Mouse (Mus musculus) hindbrain, embryonic 14.5 days (tissue): Measurements from ENCODE around the gene Pop7. TPM values are rescaled to one million over a fixed set of nuclear protein-coding genes. Genes with fewer than 3 reads are reported as not detected.

Experiments used
- ATAC-seq: fragments of 200-750 bp; cut with Nextera tagmentation; 2 replicates; pipeline ENCODE4 v1.8.0; 2017; ENCODE audit warnings: moderate number of reproducible peaks, mild to moderate bottlenecking, moderate TSS enrichment, moderate library complexity; ENCODE audit not compliant: low FRiP score
- DNase-seq: peaks from one replicate; pipeline ENCODE4 v3.0.0-alpha.2; 2015; ENCODE audit warnings: low spot score
- H3K27ac ChIP-seq: fragments of 300-500 bp; sonication (generic); 2 replicates; pipeline ENCODE4 v1.5.1; 2014; ENCODE audit warnings: mild to moderate bottlenecking, moderate library complexity
- H3K27me3 ChIP-seq: fragments of 300-500 bp; sonication (generic); 2 replicates; pipeline ENCODE4 v1.6.1; 2014; ENCODE audit warnings: mild to moderate bottlenecking, low read length, mixed read lengths; ENCODE audit not compliant: control insufficient read depth, insufficient read depth
- H3K36me3 ChIP-seq: fragments of 300-500 bp; sonication (generic); replicated peaks from 2 replicates; pipeline ENCODE4 v1.6.1; 2014; ENCODE audit not compliant: control insufficient read depth, insufficient read depth
- H3K4me1 ChIP-seq: fragments of 300-500 bp; sonication (generic); replicated peaks from 2 replicates; pipeline ENCODE4 v1.6.1; 2014; ENCODE audit warnings: antibody characterized with exemption, low read length, mixed read lengths; ENCODE audit not compliant: control insufficient read depth, insufficient read depth
- H3K4me2 ChIP-seq: fragments of 300-500 bp; sonication (generic); replicated peaks from 2 replicates; pipeline ENCODE4 v1.6.1; 2014; ENCODE audit warnings: mild to moderate bottlenecking, moderate library complexity
- H3K4me3 ChIP-seq: fragments of 300-500 bp; sonication (generic); replicated peaks from 2 replicates; pipeline ENCODE4 v1.5.1; 2014; ENCODE audit warnings: mild to moderate bottlenecking, low read length
- H3K9ac ChIP-seq: fragments of 300-500 bp; sonication (generic); 2 replicates; pipeline ENCODE4 v1.6.1; 2014
- H3K9me3 ChIP-seq: fragments of 300-500 bp; sonication (generic); 2 replicates; pipeline ENCODE4 v1.6.1; 2016; ENCODE audit warnings: low read length; ENCODE audit not compliant: control insufficient read depth
- WGBS: fragments of 180-500 bp; shearing (Covaris S2); extraction: QIAGEN DNeasy Blood & Tissue Kit; methylation state at CpG from one replicate; pipeline ENCODE4 v1.1.7; 2014; 5-methylcytosine and 5-hydroxymethylcytosine counted together
- polyA plus RNA-seq: library from polyadenylated mRNA; unstranded; fragments of >200 nt; fragmentation: Nextera tagmentation; extraction: Ambion mirVana; gene quantifications from 2 replicates; pipeline ENCODE4 v1.2.1, GENCODE M21; 2014

The Pop7 gene
- polyA plus RNA-seq, 1 experiment from 2014 or later, result 87.3 TPM

DNA sequence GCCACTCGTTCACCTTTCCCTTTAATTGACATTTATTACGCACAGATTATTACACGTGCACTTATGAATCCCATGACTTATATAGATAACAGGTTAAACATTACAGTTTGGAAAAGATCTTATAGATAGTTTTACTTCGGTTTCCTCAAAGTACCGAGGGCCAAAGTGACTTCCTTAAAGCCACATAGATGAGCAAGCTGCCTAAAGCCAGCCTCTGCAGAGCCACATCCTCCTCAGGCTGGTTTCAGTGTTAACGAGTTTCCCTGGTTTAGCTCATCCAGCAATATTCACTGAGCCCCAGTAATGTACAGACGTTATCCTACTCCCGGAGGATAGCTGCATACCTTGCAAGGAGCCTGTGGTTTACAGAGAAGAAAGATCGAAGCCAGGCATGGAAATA is 33.0 kb upstream of the Pop7 start:
- H3K4me3 ChIP-seq, result no peak overlapping the region
- H3K36me3 ChIP-seq, result 0 out of 2 replicates have a peak, but pooled peaks cover under 1% of the 10 kb centered on the region
- no peak for DNase-seq
- peaks cover under 1% of the 10 kb centered on the region; the same call in 1 of the 2 replicates for H3K4me1 ChIP-seq
- H3K27me3 ChIP-seq, result no peaks in the 10 kb centered on the region
- H3K4me2 ChIP-seq, result no peak overlapping the region
- no peak for ATAC-seq
- H3K9me3 ChIP-seq, result no peaks in the 10 kb centered on the region
- WGBS, result 85% methylated on average over 9 of the region's 9 CpGs
- H3K9ac ChIP-seq, result no peak overlapping the region
- H3K27ac ChIP-seq, result no peak overlapping the region

DNA sequence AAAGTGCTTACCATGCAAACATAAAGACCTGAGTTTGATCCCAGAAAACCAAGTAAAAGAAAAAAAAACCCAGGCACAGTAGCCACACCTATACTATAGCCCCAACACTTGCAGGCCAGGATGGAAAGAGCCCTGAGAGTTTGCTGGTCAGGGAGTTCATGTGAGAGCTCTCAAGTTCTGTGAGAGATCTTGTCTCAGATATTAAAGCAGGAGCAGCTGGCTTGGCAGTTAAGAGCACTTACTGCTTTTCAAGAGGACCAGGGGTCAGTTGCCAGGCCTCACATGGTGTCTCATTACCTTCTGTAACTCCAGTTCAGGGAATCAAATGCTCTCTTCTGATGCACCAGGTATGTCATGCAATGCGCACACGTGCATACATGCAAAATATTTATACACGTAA is 32.4 kb upstream of the Pop7 start:
- ATAC-seq, result no peak
- 94% methylated on average over 3 of the region's 3 CpGs for WGBS

DNA sequence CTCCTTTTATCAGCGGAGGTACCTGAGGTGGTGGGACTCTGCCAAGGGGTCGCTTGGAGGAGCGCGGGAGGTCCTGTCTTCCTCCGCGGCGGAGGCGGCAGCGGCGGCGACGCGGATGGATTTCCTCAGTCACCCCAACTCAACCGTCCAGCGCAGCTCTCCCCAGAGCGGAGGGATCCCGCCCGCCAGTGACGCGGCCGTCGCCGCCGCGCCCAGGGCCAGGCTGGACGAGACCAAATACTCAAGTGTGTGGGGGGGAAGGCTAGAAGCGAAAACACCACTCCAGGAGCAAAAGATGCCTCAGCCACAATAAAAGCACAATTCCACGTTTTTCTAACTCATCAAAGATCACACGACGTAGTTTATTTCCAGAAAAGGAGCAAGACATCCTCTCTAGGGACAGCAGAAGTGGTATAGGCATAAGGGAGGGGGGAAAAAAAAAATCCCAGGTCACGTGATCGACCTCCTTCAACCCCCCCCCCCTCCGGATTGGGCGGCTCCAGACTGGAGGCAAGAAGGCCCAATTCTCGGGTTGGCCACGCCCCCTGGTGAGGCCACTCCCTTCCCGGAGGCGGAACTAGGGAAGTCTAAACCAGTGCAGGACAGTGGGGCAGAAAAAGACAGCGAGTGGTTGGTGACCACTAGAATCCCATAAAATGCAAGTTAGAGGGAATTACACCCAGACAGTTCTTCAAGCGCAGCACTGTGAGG is 31.0 kb upstream of the Pop7 start, which contains the start of the genes Epo and Gnb2:
Gene Epo (minus strand): TSS at position 126 of the 711 bp plus-strand sequence.
Gene Gnb2 (minus strand): TSS at position 394 of the 711 bp plus-strand sequence.
- Histone ChIP-seq H3K36me3 (peaks cover 21% of the 10 kb centered on the region), H3K4me1 (peaks cover 9% of the 10 kb centered on the region; the same call in 1 of the 2 replicates), H3K4me3 (peak within 1 kb of the TSS; percentile 61), H3K9ac (peak within 1 kb of the TSS; percentile 87), H3K27me3 (no peaks in the 10 kb centered on the region), H3K4me2 (peak within 1 kb of the TSS; percentile 88), H3K27ac (peak within 1 kb of the TSS; percentile 96), H3K9me3 (no peaks in the 10 kb centered on the region)
- ATAC-seq (peak; percentile 72), DNase-seq (peak; percentile 97)
- WGBS, result under 1% methylated on average over 39 of the region's 40 CpGs

More for the DNA sequence above, 32.4 kb upstream of the Pop7 start:
- DNase-seq, result no peak
- no peaks in the 10 kb centered on the region for H3K9me3 ChIP-seq
- H3K4me2 ChIP-seq, result no peak overlapping the region
- H3K36me3 ChIP-seq, result peaks cover 6% of the 10 kb centered on the region
- no peaks in the 10 kb centered on the region for H3K27me3 ChIP-seq
- no peak overlapping the region for H3K27ac ChIP-seq
- no peak overlapping the region for H3K4me3 ChIP-seq
- H3K9ac ChIP-seq, result no peak overlapping the region
- peaks cover 6% of the 10 kb centered on the region; the same call in 1 of the 2 replicates for H3K4me1 ChIP-seq

DNA sequence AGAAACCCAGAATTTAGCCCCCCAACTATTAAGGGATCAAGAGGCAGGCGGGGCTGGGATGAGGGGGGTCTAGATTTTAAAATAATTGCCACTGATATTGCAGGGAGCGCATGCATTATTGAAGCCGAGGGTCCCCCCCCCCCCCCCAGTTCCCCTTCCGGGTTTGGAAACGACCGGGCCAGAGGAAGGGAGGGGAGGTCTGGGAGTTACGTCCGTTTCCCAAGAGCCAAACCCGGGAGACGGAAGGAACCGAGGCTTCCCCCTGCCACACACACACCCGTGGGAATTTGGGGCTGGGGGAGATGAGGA is 30.4 kb upstream of the Pop7 start:
- H3K36me3 ChIP-seq, result peaks cover 26% of the 10 kb centered on the region
- peak overlapping the region; percentile 87 for H3K9ac ChIP-seq
- no peaks in the 10 kb centered on the region for H3K9me3 ChIP-seq
- peak overlapping the region; percentile 88 for H3K4me2 ChIP-seq
- 0% methylated on average over 10 of the region's 12 CpGs for WGBS
- peak overlapping the region; percentile 61 for H3K4me3 ChIP-seq
- peaks cover 9% of the 10 kb centered on the region; the same call in 1 of the 2 replicates for H3K4me1 ChIP-seq
- ATAC-seq, result peak; percentile 9; the same call in 1 of the 2 replicates
- no peaks in the 10 kb centered on the region for H3K27me3 ChIP-seq
- DNase-seq, result no peak
- H3K27ac ChIP-seq, result peak overlapping the region; percentile 96

DNA sequence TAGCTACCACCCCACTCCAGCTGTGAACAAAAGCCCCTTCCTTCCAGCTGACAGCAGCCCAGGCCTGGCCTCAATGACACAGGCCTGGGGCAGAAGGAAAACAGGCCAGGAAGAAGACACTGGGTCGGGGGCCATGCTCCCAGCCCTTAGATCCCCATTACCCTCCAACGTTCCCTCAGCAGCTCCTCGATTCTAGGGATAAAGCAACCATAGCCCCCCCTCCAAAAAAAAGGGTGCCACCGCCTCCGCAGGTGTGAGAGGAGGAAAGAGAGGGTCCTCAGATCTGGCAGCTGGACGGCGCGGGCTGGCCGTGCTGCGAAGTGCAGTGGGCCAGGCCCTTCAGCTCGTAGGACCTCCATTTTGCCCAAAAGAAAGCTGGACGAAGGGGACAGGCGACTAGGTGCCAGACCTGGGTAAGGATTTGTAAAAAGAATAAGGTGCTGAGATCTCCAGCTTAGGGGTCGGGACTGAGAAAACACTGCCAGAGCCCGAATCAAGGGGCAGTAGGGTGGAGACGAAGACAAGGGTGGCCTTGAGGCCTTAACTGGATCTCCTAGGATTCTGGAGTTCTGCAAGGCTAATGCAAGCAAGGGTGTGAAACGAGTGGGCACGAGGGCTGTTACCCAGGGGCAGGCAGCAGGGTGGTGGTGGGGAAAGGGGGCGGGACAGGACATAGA is 30.0 kb upstream of the Pop7 start:
- Histone ChIP-seq H3K4me3 (peak overlapping the region; percentile 61), H3K4me2 (peak overlapping the region; percentile 88), H3K27me3 (no peaks in the 10 kb centered on the region), H3K9me3 (no peaks in the 10 kb centered on the region), H3K27ac (peak overlapping the region; percentile 96), H3K36me3 (peaks cover 31% of the 10 kb centered on the region), H3K4me1 (peaks cover 9% of the 10 kb centered on the region; the same call in 1 of the 2 replicates), H3K9ac (peak overlapping the region; percentile 87)
- ATAC-seq (no peak), DNase-seq (no peak)
- whole genome bisulfite sequencing, result under 1% methylated on average over 19 of the region's 19 CpGs

DNA sequence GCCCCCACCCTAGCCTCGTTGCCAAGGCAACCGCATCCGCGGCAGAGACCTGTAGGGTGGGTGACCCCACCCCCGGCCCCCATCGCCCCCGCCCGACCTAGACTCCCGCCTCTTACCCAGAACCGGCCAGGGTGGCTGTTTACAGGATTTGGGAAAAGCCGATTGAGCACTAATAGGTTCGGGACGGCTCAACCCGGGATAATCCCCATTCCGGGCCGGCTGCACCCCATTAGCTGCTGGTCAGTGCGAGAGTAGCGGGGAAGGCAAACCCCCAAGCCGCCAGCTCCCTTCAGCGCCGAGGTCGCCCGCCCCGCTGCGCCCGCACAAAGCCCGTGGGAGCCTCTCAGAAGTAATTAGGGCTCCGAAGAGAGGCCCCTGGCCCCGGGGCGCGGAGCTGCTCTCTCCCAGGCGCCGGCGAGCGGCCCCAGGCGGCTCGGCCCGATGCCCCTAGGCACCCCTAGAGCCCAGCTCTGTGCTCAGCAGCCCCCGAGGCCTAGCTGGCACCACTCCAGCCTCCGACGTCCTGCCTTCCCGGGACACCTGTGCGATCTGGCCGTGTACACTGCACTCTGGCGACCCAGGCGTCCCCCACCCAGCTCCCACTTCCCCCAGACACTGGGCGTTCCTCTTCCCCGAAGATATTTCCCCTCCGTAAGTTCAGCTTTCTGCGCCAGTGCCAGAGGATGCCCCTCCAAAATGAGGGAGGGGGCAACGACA is 29.3 kb upstream of the Pop7 start:
- Histone ChIP-seq H3K27ac (peak overlapping the region; percentile 96), H3K4me1 (peaks cover 9% of the 10 kb centered on the region; the same call in 1 of the 2 replicates), H3K36me3 (peaks cover 37% of the 10 kb centered on the region), H3K4me2 (peak overlapping the region; percentile 88), H3K27me3 (no peaks in the 10 kb centered on the region), H3K9ac (peak overlapping the region; percentile 87), H3K9me3 (no peaks in the 10 kb centered on the region), H3K4me3 (peak overlapping the region; percentile 61)
- under 1% methylated on average over 49 of the region's 51 CpGs for WGBS
- peak; percentile 80 for DNase-seq
- peak; percentile 8 for ATAC-seq

DNA sequence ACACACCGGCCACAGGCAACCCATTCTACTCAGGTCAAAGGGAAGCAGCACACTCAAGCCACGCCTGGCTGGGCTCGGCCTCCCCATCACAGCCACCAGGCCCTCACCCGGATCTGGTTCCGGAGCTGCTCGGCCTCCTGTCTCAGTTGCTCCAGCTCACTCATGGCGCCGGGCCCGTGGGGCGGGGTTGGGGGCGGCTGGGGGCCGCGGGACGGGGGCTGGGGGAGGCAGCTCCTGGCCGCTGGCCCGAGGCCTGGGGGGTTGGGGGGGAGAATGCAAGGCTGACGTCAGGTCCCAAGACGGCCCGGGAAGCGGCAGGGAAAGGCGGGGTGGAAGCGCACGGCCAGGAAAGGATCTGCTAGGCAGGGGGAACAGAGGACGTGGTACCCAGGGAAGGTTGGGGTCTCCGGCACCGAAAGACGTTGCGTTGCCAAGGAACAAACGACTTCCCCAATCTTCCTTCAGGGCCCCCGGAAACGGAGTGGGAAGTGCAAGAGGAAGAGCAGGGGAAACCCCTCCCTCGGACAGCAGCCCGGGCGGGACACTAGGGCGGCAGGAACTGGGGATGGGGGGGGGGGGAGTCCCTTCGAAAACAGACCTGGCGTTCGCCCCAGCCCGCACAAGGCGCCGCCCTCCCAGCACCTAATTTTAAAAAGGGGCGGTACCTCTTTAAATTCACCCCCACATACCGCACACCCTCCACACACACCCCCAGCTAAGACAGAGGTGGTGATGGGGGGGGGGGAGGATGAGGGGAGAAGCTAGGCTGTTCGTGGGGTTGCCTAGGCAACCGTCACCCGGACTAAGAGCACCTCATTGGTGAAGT is 28.5 kb upstream of the Pop7 start:
- Histone ChIP-seq H3K9ac (peak overlapping the region; percentile 87), H3K27ac (peak overlapping the region; percentile 96), H3K4me2 (peak overlapping the region; percentile 88), H3K36me3 (peaks cover 45% of the 10 kb centered on the region), H3K4me3 (peak overlapping the region; percentile 61), H3K9me3 (no peaks in the 10 kb centered on the region), H3K4me1 (peaks cover 9% of the 10 kb centered on the region; the same call in 1 of the 2 replicates), H3K27me3 (no peaks in the 10 kb centered on the region)
- DNase-seq (peak; percentile 54), ATAC-seq (peak; percentile 72)
- under 1% methylated on average over 42 of the region's 46 CpGs for WGBS

DNA sequence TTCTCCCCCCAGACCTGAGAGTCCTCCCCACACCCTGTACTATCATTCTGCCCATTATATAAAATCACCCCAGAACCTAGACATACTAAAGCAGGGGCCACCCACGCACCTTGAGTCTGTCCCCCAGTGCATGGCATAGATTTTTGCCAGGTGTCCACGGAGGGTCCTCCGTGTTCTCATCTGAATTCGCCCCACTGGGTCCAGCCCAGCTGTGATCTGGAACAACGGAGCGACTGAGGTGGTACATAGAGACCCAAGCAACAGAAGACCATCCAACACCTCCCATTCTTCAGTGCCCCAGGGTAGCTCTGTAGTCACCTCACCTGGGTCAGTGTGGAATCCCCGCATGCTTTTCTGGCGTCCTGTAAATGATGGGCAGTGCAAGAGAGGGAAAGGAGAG is 27.8 kb upstream of the Pop7 start:
- H3K4me1 ChIP-seq, result peaks cover 9% of the 10 kb centered on the region; the same call in 1 of the 2 replicates
- WGBS, result 63% methylated on average over 8 of the region's 8 CpGs
- peaks cover 52% of the 10 kb centered on the region for H3K36me3 ChIP-seq
- H3K27ac ChIP-seq, result peak overlapping the region; percentile 96
- no peak for DNase-seq
- H3K4me3 ChIP-seq, result peak overlapping the region; percentile 61
- peak overlapping the region; percentile 88 for H3K4me2 ChIP-seq
- H3K9ac ChIP-seq, result peak overlapping the region; percentile 87
- H3K27me3 ChIP-seq, result no peaks in the 10 kb centered on the region
- no peaks in the 10 kb centered on the region for H3K9me3 ChIP-seq
- ATAC-seq, result no peak
